In genomic region chr5:103210644-103211043, GRCm38 (mm10) we compare ENCODE assay signal across 10 mouse cellular contexts. TPM values are rescaled to one million over a fixed set of nuclear protein-coding genes. Genes with fewer than 3 reads are reported as not detected.
A peak's percentile ranks its signal among the peaks of the same experiment; 100 is the strongest.
DNase-seq lines count a peak whose midpoint lies in the region; ATAC-seq and TF ChIP-seq lines count a peak whose summit lies in the region.
"Had no signal": no experiment of that assay in that cellular context is flagged by ENCODE, and none has a peak within 500 bp of the region (broad histone marks: within the 10 kb centered on the region; RNA-seq: fewer than 3 reads in every experiment).

No protein-coding gene starts in this region.

- no peaks in the 10 kb centered on the region for H3K27me3 ChIP-seq in kidney, embryonic 16.5 days (ENCODE audit: insufficient read depth, low read length)
- no peaks in the 10 kb centered on the region for H3K27me3 ChIP-seq in midbrain, embryonic 16.5 days (ENCODE audit: control insufficient read depth, insufficient read depth, low read depth, low read length)
- H3K27me3 ChIP-seq in thymus, adult 2 months (ENCODE audit: control insufficient read depth, insufficient read depth, low read length) = no peaks in the 10 kb centered on the region
- H3K27me3 ChIP-seq: liver, embryonic 12.5 days had no signal

- intact Hi-C loops in heart, postnatal 10 days (cut with DNase I) = loop anchor here (2.0 kb wide), 1 partner anchor 34 kb away; no protein-coding TSS in a partner anchor

- no peak for DNase-seq in kidney, postnatal 25 days
- peak; percentile 70 for DNase-seq in cerebellum, adult 9-11 months
- DNase-seq in heart, postnatal 10 days = peak; percentile 14 to 32
- DNase-seq in thymus, adult 2 months = no peak
- DNase-seq in layer of hippocampus, adult 8-10 months (ENCODE audit: low spot score in 2 of 2) = no peak
- no peak for DNase-seq in yolk sac, embryonic 10.5 days (ENCODE audit: low spot score)

- ATAC-seq in kidney, embryonic 16.5 days (ENCODE audit: low FRiP score, low TSS enrichment) = no peak
- ATAC-seq in midbrain, embryonic 16.5 days = peak; percentile 38
- ATAC-seq: liver, embryonic 12.5 days had no signal

- no peak overlapping the region for H3K9ac ChIP-seq in kidney, embryonic 16.5 days (replicated peaks; ENCODE audit: low read length)
- H3K9ac ChIP-seq in midbrain, embryonic 16.5 days (ENCODE audit: low read depth, low read length) = peak overlapping the region; percentile 84
- H3K9ac ChIP-seq: liver, embryonic 12.5 days had no signal

- 0 out of 2 replicates have a peak, but pooled peaks cover 2% of the 10 kb centered on the region for H3K4me1 ChIP-seq in kidney, embryonic 16.5 days (ENCODE audit: insufficient read depth, low read length)
- peaks cover 20% of the 10 kb centered on the region for H3K4me1 ChIP-seq in midbrain, embryonic 16.5 days (ENCODE audit: control insufficient read depth, insufficient read depth, low read length)
- no peaks in the 10 kb centered on the region for H3K4me1 ChIP-seq in thymus, adult 2 months (replicated peaks; ENCODE audit: control insufficient read depth, insufficient read depth, low read length)
- H3K4me1 ChIP-seq: liver, embryonic 12.5 days had no signal

- 32% methylated on average over 6 of the region's 6 CpGs for WGBS in kidney, embryonic 16.5 days
- WGBS in midbrain, embryonic 16.5 days = 3% methylated on average over 6 of the region's 6 CpGs
- 48% methylated on average over 6 of the region's 6 CpGs for WGBS in thymus, adult 2 months

- H3K27ac ChIP-seq in kidney, embryonic 16.5 days (ENCODE audit: low read length) = no peak overlapping the region
- peak overlapping the region; percentile 97 for H3K27ac ChIP-seq in midbrain, embryonic 16.5 days (ENCODE audit: low read length)
- H3K27ac ChIP-seq in thymus, adult 2 months (ENCODE audit: control insufficient read depth, insufficient read depth, low read length) = no peak overlapping the region
- H3K27ac ChIP-seq: liver, embryonic 12.5 days had no signal

- H3K4me3 ChIP-seq in kidney, embryonic 16.5 days (ENCODE audit: low read length) = no peak overlapping the region
- H3K4me3 ChIP-seq in midbrain, embryonic 16.5 days (ENCODE audit: low read depth, low read length) = peak overlapping the region; percentile 73
- no peak overlapping the region for H3K4me3 ChIP-seq in thymus, adult 2 months (ENCODE audit: control insufficient read depth, insufficient read depth, low read length)
- H3K4me3 ChIP-seq: erythroblast, embryonic 14.5 days; liver, embryonic 12.5 days had no signal

- peak overlapping the region; percentile 46 for H3K4me2 ChIP-seq in kidney, embryonic 16.5 days (replicated peaks; ENCODE audit: low read depth, low read length)
- H3K4me2 ChIP-seq in midbrain, embryonic 16.5 days (ENCODE audit: low read length) = peak overlapping the region; percentile 75
- H3K4me2 ChIP-seq: liver, embryonic 12.5 days had no signal

- TF ChIP-seq CTCF in thymus, adult 2 months (IDR thresholded peaks at IDR 0.05; ENCODE audit: borderline replicate concordance, control insufficient read depth, extremely low read depth, insufficient read depth, low read length, poor library complexity) = no peak

- no peaks in the 10 kb centered on the region for H3K36me3 ChIP-seq in kidney, embryonic 16.5 days (ENCODE audit: insufficient read depth, low read length)
- 0 out of 2 replicates have a peak, but pooled peaks cover 1% of the 10 kb centered on the region for H3K36me3 ChIP-seq in midbrain, embryonic 16.5 days (ENCODE audit: control insufficient read depth, insufficient read depth, low read length)
- no peaks in the 10 kb centered on the region for H3K36me3 ChIP-seq in thymus, adult 2 months (ENCODE audit: control insufficient read depth, insufficient read depth, low read length)
- H3K36me3 ChIP-seq: liver, embryonic 12.5 days had no signal

- no peaks in the 10 kb centered on the region; the same call in 1 of the 2 replicates for H3K9me3 ChIP-seq in kidney, embryonic 16.5 days (ENCODE audit: low read length)
- H3K9me3 ChIP-seq in midbrain, embryonic 16.5 days (replicated peaks; ENCODE audit: control insufficient read depth, low read length, poor library complexity, severe bottlenecking) = no peaks in the 10 kb centered on the region
- H3K9me3 ChIP-seq: liver, embryonic 12.5 days had no signal

- no peak for TF ChIP-seq POLR2A in thymus, adult 2 months (IDR thresholded peaks at IDR 0.05; ENCODE audit: control insufficient read depth, extremely low read depth, insufficient read depth, low read length, poor library complexity)

RNA-seq across cellular contexts. Expression of gene Mapk10, which starts 0.5 kb away (rescaled TPM):
- 0.64 and 1.1 TPM in 2 replicates for polyA plus RNA-seq in kidney, embryonic 16.5 days (2015; fragmentation: Nextera tagmentation; extraction: Ambion mirVana)
- 10 to 100 TPM; 30.0 to 37.4 TPM for total RNA-seq in heart, postnatal 10 days (2021)
- 132 and 133 TPM in 2 replicates for polyA plus RNA-seq in midbrain, embryonic 16.5 days (2015; fragmentation: Nextera tagmentation; extraction: Ambion mirVana)
- 0.58 and 0.59 TPM in 2 replicates for polyA plus RNA-seq in thymus, adult 2 months (2012; rRNA removed)
- total RNA-seq in layer of hippocampus, adult 8-10 months (2022) = 100 to 1,000 TPM; 428 to 556 (median 477) TPM
- polyA plus RNA-seq: erythroblast, embryonic 14.5 days had no signal

Comparison
In these comparisons a context has a peak if more than half of its experiments do, and no peak if none do; other contexts are left out.
1. DNase-seq: peak in cerebellum, adult 9-11 months (single experiment) and heart, postnatal 10 days (2 of 2); none in kidney, postnatal 25 days (0 of 2), thymus, adult 2 months (single experiment), layer of hippocampus, adult 8-10 months (0 of 2) and yolk sac, embryonic 10.5 days (single experiment).
2. RNA of gene Mapk10, which starts 0.5 kb away (polyA plus RNA-seq): 132 to 133 TPM in midbrain, embryonic 16.5 days; 0.64 to 1.1 TPM in kidney, embryonic 16.5 days and 0.58 to 0.59 TPM in thymus, adult 2 months; every median in the first group is over 10 times any median in the second.